Comparison of ENCODE assay signal across 26 mouse cellular contexts in genomic region chr17:84502341-84502740, GRCm38 (mm10). TPM values are rescaled to one million over a fixed set of nuclear protein-coding genes. Genes with fewer than 3 reads are reported as not detected.
A peak's percentile ranks its signal among the peaks of the same experiment; 100 is the strongest.
DNase-seq lines count a peak whose midpoint lies in the region; ATAC-seq and TF ChIP-seq lines count a peak whose summit lies in the region.
"Had no signal": no experiment of that assay in that cellular context is flagged by ENCODE, and none has a peak within 500 bp of the region (broad histone marks: within the 10 kb centered on the region; RNA-seq: fewer than 3 reads in every experiment).

No protein-coding gene starts in this region.

- H3K27me3 ChIP-seq in MEL (ENCODE audit: control insufficient read depth in 1 of 2, insufficient read depth in 2 of 2, low read length in 2 of 2) = peaks cover 4% of the 10 kb centered on the region in 2 experiments
- H3K27me3 ChIP-seq in midbrain, embryonic 13.5 days = no peaks in the 10 kb centered on the region
- H3K27me3 ChIP-seq: embryonic facial prominence, embryonic 13.5 days; embryonic facial prominence, embryonic 15.5 days; forebrain, embryonic 12.5 days had no signal

- H3K36me3 ChIP-seq in MEL (ENCODE audit: control insufficient read depth in 1 of 2, insufficient read depth in 2 of 2, low read length in 2 of 2) = no peaks in the 10 kb centered on the region
- no peaks in the 10 kb centered on the region for H3K36me3 ChIP-seq in midbrain, embryonic 13.5 days
- H3K36me3 ChIP-seq: embryonic facial prominence, embryonic 13.5 days; embryonic facial prominence, embryonic 15.5 days; forebrain, embryonic 10.5 days; forebrain, embryonic 12.5 days had no signal

- no peak overlapping the region for H3K27ac ChIP-seq in MEL (ENCODE audit: control insufficient read depth, low read depth, low read length)
- no peak overlapping the region for H3K27ac ChIP-seq in midbrain, embryonic 13.5 days
- H3K27ac ChIP-seq: embryonic facial prominence, embryonic 13.5 days; embryonic facial prominence, embryonic 15.5 days; forebrain, embryonic 10.5 days; forebrain, embryonic 12.5 days had no signal

- no peak overlapping the region for H3K9ac ChIP-seq in MEL (ENCODE audit: control insufficient read depth, low read depth, low read length, poor library complexity, severe bottlenecking)
- H3K9ac ChIP-seq in midbrain, embryonic 13.5 days (replicated peaks) = no peak overlapping the region
- H3K9ac ChIP-seq: embryonic facial prominence, embryonic 13.5 days; embryonic facial prominence, embryonic 15.5 days; forebrain, embryonic 12.5 days had no signal

- TF ChIP-seq RAD21 in MEL (IDR thresholded peaks at IDR 0.05; ENCODE audit: low read depth, low read length) = no peak

- no peaks in the 10 kb centered on the region for H3K9me3 ChIP-seq in MEL (replicated peaks; ENCODE audit: insufficient read depth, low read length)
- no peaks in the 10 kb centered on the region for H3K9me3 ChIP-seq in midbrain, embryonic 13.5 days
- H3K9me3 ChIP-seq: embryonic facial prominence, embryonic 13.5 days; embryonic facial prominence, embryonic 15.5 days; forebrain, embryonic 10.5 days; forebrain, embryonic 12.5 days had no signal

- no peak overlapping the region for H3K4me2 ChIP-seq in midbrain, embryonic 13.5 days (replicated peaks)
- H3K4me2 ChIP-seq: embryonic facial prominence, embryonic 13.5 days; embryonic facial prominence, embryonic 15.5 days; forebrain, embryonic 12.5 days had no signal

- no peak for TF ChIP-seq CTCF in MEL (IDR thresholded peaks at IDR 0.05 in 2 of 3, conservative IDR thresholded peaks at IDR 0.05 in 1 of 3; ENCODE audit: control insufficient read depth in 1 of 3, insufficient read depth in 1 of 3, low read depth in 2 of 3, low read length in 3 of 3, poor library complexity in 1 of 3, severe bottlenecking in 1 of 3)

- no peak for ATAC-seq in midbrain, embryonic 13.5 days
- ATAC-seq: activated CD4-positive, CD25-positive, alpha-beta regulatory T cell, adult 4 months; forebrain, embryonic 14.5 days; forebrain, embryonic 16.5 days had no signal

- TF ChIP-seq POLR2A in MEL (IDR thresholded peaks at IDR 0.05; ENCODE audit: control insufficient read depth in 1 of 2, insufficient read depth in 1 of 2, low read depth in 1 of 2, low read length in 2 of 2, poor library complexity in 1 of 2) = no peak

- peak overlapping the region; percentile 21 to 36; a peak in 2 of 4 replicates for H3K4me3 ChIP-seq in MEL (ENCODE audit: control insufficient read depth in 1 of 2, insufficient read depth in 1 of 2, low read depth in 2 of 2, low read length in 2 of 2)
- H3K4me3 ChIP-seq in midbrain, embryonic 13.5 days (replicated peaks) = no peak overlapping the region
- H3K4me3 ChIP-seq: embryonic facial prominence, embryonic 13.5 days; embryonic facial prominence, embryonic 15.5 days; erythroblast, embryonic 14.5 days; forebrain, embryonic 10.5 days; forebrain, embryonic 12.5 days had no signal

- H3K4me1 ChIP-seq in MEL (ENCODE audit: control insufficient read depth in 1 of 2, insufficient read depth in 2 of 2, low read length in 2 of 2) = no peaks in the 10 kb centered on the region
- no peaks in the 10 kb centered on the region for H3K4me1 ChIP-seq in midbrain, embryonic 13.5 days (replicated peaks)
- H3K4me1 ChIP-seq: forebrain, embryonic 12.5 days had no signal

- no peaks in the 10 kb centered on the region for H3K79me2 ChIP-seq in MEL (ENCODE audit: control insufficient read depth, insufficient read depth, low read length, poor library complexity)

- 89% methylated on average over 3 of the region's 3 CpGs for WGBS in midbrain, embryonic 13.5 days

- no peak for TF ChIP-seq EP300 in MEL (IDR thresholded peaks at IDR 0.05; ENCODE audit: low read depth in 1 of 2, low read length in 2 of 2)

- DNase-seq in heart, adult 11 months = peak; percentile 22
- DNase-seq in heart, postnatal 4 days = no peak
- DNase-seq in MEL (ENCODE audit: low read depth, low spot score) (peak; percentile 9), NIH3T3 (ENCODE audit: low read depth) (peak; percentile 25)
- DNase-seq in cerebellum, postnatal 25 days = no peak
- DNase-seq in T-cell, adult 2 months (ENCODE audit: low spot score) = no peak
- DNase-seq: adrenal gland, adult 8-10 months; adrenal gland, postnatal 14 days; adrenal gland, postnatal 36 days; B cell, adult 2 months; cerebellum, adult 11-12 months; cerebellum, adult 2 months; cerebellum, adult 9-10 months; cerebellum, postnatal 10 days; cerebellum, postnatal 36 days; embryo, embryonic 11 days had no signal

TF ChIP-seq in MEL, 35 proteins besides CTCF, POLR2A, EP300 and RAD21:
- TF ChIP-seq TCF12 (IDR thresholded peaks at IDR 0.05; ENCODE audit: low read depth, low read length) (no peak), ETS1 (IDR thresholded peaks at IDR 0.05; ENCODE audit: low read depth, low read length) (no peak), RCOR1 (IDR thresholded peaks at IDR 0.05; ENCODE audit: low read depth, low read length) (no peak), SIN3A (IDR thresholded peaks at IDR 0.05; ENCODE audit: low read length) (no peak), TAL1 (IDR thresholded peaks at IDR 0.05; ENCODE audit: low read length) (no peak), TBP (IDR thresholded peaks at IDR 0.05; ENCODE audit: low read depth, low read length) (no peak), USF1 (IDR thresholded peaks at IDR 0.05; ENCODE audit: low read depth, low read length) (no peak), MAZ (IDR thresholded peaks at IDR 0.05; ENCODE audit: low read depth, low read length) (no peak), MYC (IDR thresholded peaks at IDR 0.05; ENCODE audit: low read depth, low read length) (no peak), CHD1 (IDR thresholded peaks at IDR 0.05; ENCODE audit: low read depth, low read length) (no peak), GABPA (IDR thresholded peaks at IDR 0.05; ENCODE audit: low read depth, low read length) (no peak), HCFC1 (IDR thresholded peaks at IDR 0.05; ENCODE audit: low read depth, low read length) (no peak), GATA1 (IDR thresholded peaks at IDR 0.05; ENCODE audit: low read depth, low read length) (no peak), MAX (IDR thresholded peaks at IDR 0.05; ENCODE audit: low read length) (no peak), ZNF384 (IDR thresholded peaks at IDR 0.05; ENCODE audit: low read depth, low read length) (no peak), NELFE (IDR thresholded peaks at IDR 0.05; ENCODE audit: low read depth, low read length) (no peak), MEF2A (IDR thresholded peaks at IDR 0.05; ENCODE audit: extremely low read depth, insufficient replicate concordance, low read depth, low read length, poor library complexity, severe bottlenecking) (no peak)

RNA-seq across cellular contexts. Expression of gene Plekhh2, which starts 9.4 kb away (rescaled TPM):
- total RNA-seq in heart, postnatal 4 days (2021) = 1 to 10 TPM; 6.3 to 6.4 TPM
- 0.03 and 0.04 TPM in 2 replicates for total RNA-seq in MEL (2012; rRNA removed)
- not detected for polyA plus RNA-seq in MEL (2012; ENCODE audit: insufficient read depth in 1 of 2, insufficient read length in 2 of 2, low read depth in 1 of 2, low replicate concordance in 2 of 2, missing spikeins in 1 of 2)
- polyA plus RNA-seq in midbrain, embryonic 13.5 days (2015; fragmentation: Nextera tagmentation; extraction: Ambion mirVana) = 1.6 and 1.7 TPM in 2 replicates
- total RNA-seq: common myeloid progenitor, adult 5-6 weeks had no signal
- polyA plus RNA-seq: erythroblast, embryonic 14.5 days had no signal

RNA-seq across cellular contexts. Expression of gene Thada, which starts 36.3 kb away (rescaled TPM):
- 10 to 100 TPM; 12.8 to 16.2 TPM for total RNA-seq in heart, postnatal 4 days (2021)
- 17.5 and 19.8 TPM in 2 replicates for total RNA-seq in MEL (2012; rRNA removed)
- 10 to 100 TPM in 1 of 2 experiments, not detected in 1; 20.6 TPM for polyA plus RNA-seq in MEL (2012; ENCODE audit: insufficient read depth in 1 of 2, insufficient read length in 2 of 2, low read depth in 1 of 2, low replicate concordance in 2 of 2, missing spikeins in 1 of 2)
- 6.8 and 7.6 TPM in 2 replicates for polyA plus RNA-seq in midbrain, embryonic 13.5 days (2015; fragmentation: Nextera tagmentation; extraction: Ambion mirVana)

Comparison
In these comparisons a context has a peak if more than half of its experiments do, and no peak if none do; other contexts are left out.
1. DNase-seq: peak in heart, adult 11 months (single experiment), MEL (single experiment) and NIH3T3 (single experiment); none in heart, postnatal 4 days (single experiment), cerebellum, postnatal 25 days (0 of 2) and T-cell, adult 2 months (single experiment).